Mouse (Mus musculus) thymus, adult 2 months (tissue): ENCODE results near the gene Mast3.

Experiments used
- CTCF ChIP-seq: fragments of 200-500 bp; IDR thresholded peaks from 2 replicates; pipeline ENCODE4 v1.5.1; 2012; ENCODE audit warnings: mild to moderate bottlenecking, control low read depth, low read length, moderate library complexity, borderline replicate concordance; ENCODE audit not compliant: control insufficient read depth, poor library complexity, insufficient read depth; ENCODE audit errors: extremely low read depth
- POLR2A ChIP-seq: fragments of 200-500 bp; IDR thresholded peaks from 2 replicates; pipeline ENCODE4 v1.6.1; 2012; ENCODE audit warnings: mild to moderate bottlenecking, low read length, control low read depth, moderate library complexity; ENCODE audit not compliant: control insufficient read depth, poor library complexity, insufficient read depth; ENCODE audit errors: extremely low read depth

GRCm38 (mm10) chr8:70770748-70771147, 34.1 kb downstream of the Mast3 start:
- TF ChIP-seq POLR2A = no peak
- TF ChIP-seq CTCF = no peak
